Mouse (Mus musculus) frontal cortex, postnatal 14 days (tissue): ENCODE data around the gene Spag4.
A peak's percentile ranks its signal among the peaks of the same experiment; 100 is the strongest.
"Not testable (repeated sequence)": the region's sequence is repeated elsewhere in the genome, so short reads cannot be mapped to it uniquely, and the experiment has no call there.

ENCODE experiments used
- DNase-seq, 2 experiments: peaks; one replicate each; pipeline ENCODE4 v3.0.0; 2022; ENCODE audit warnings: low spot score in 2 of 2

The Spag4 gene

DNA sequence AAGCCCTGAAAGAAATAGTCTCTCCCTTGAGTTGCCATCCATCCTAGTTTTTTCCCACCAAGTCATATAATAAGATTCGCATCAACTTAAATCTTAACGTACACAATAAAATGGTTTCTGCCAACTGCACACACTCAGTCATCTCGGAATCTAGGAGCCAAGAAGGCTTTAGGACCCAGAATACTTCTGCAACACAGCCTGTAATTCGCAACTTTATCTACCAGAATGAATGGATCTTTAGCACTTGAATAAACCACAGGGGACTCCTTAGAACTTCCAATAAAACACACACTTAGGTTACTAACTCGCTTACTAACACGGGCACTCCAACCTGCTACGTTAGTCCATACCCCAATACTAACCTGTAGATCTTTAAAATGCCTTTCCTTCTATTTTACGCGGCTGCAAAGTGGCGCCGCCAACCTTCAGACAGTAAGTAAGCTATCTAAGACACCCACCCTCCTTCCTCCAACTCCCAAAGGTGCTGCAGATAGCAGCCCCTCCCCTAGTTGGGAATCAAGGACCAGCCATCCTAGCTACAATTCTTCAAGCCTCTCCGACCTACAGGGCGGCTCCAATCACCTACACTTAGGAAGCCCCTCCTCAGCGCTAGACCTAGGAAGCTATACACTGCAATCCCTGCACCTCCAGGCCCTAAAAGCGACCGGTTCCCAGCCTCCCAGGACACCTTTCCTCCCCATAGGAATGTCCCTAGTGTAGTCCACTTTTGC, 45.8 kb downstream of the Spag4 start:
- DNase-seq = peak in 1 of 2 experiments; percentile 14

DNA sequence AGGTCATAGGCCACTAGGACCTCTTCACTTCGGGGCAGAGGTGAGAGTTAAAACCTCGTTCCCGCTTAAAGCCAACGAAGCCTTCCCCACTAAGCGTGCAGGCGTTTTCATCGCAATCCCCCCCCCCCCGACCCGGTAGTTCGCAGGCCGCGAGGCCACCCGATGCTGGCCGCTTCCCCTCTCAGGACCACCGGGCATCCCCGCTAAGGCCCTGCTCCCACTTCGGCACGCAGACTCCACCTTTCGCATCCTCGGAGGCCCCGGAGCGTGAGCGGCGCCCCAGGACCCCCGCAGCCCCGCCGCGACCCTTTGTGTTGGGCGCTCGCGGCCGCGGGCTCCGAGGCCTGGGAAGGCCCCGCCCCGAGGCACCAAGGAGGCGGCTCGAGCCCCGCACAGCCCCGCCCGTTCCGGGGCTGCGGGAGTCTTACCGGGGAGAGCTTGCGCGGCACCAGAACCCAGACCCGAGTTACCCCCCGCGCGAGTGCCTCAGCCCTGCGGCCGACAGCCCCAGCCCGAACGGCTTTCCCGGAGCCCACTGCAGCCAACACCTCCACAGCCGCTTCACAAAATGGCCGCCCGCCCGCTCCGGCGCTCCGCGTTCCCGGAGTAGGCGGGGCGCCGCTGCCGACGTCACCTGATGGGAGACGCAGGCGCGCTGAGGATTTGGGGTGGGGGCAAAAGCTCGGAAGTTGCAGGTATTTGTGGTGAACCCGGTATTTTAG, 46.5 kb downstream of the Spag4 start, which contains the start of the genes Cpne1 and Rbm12:
TSS of gene Cpne1 (minus strand) at position 608 of the 722 bp plus-strand sequence.
TSS of gene Rbm12 (minus strand) at position 621 of the 722 bp plus-strand sequence.
- DNase-seq = peak; percentile 77 to 88

DNA sequence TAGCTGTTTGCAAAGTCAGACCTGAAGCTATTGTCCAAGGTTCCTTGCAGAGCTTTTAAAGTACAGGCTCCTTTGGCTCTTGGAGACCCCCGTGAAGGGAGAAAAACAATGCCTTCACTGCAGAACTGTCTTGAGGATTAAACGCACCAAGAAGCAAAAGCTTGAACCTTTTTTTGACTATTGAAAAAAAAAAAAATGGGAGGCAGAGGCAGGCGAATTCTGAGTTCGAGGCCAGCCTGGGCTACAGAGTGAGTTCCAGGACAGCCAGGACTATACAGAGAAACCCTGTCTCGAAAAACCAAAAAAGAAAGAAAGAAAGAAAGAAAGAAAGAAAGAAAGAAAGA, 47.1 kb downstream of the Spag4 start:
- not testable (repeated sequence) for DNase-seq

DNA sequence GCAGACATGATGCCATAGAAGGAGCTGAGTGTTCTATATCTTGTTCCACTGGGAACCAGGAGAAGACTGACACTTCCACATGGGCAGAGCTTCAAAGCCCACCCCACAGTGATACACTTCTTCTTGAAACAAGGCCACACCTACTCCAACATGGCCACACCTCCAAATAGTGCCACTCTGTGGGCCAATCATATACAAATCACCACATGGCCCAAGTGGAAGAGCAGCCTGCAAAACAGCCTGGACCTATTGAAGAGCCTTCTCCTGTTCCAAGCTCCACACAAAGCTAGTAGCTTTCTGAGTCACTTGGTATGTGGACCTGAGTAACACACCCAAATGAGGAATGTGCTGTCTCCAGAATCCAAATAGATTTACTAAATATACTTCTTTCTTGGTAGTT, 54.6 kb downstream of the Spag4 start:
- no peak for DNase-seq
